Comparison of ENCODE assay signal across 17 mouse cellular contexts in the genomic region with DNA sequence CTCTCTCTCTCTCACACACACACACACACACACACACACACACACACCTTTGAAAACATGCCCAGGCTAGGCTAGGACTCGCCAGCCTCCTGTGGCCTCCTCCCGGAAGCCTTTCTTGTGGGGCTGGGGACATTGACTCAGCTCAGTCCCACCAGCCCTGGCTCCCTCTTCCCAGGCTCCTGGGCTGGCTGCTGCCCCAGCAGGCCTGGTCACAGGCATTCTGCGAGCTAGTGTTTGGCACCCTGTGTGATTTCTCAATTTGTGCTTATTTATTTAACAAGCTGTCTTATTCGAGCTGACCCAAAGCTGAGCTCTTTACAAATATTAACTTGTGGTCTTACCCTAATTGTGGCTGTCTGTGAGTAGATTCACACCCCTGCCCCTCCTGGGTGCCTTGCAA.
DNase-seq lines count a peak whose midpoint lies in the region; ATAC-seq and TF ChIP-seq lines count a peak whose summit lies in the region.
"Had no signal": no experiment of that assay in that cellular context is flagged by ENCODE, and none has a peak within 500 bp of the region (broad histone marks: within the 10 kb centered on the region; RNA-seq: fewer than 3 reads in every experiment).

No protein-coding gene starts in this region.

- peaks cover 7% of the 10 kb centered on the region; the same call in 1 of the 2 replicates for H3K9me3 ChIP-seq in forebrain, embryonic 10.5 days
- no peaks in the 10 kb centered on the region; the same call in 1 of the 2 replicates for H3K9me3 ChIP-seq in forebrain, embryonic 11.5 days (ENCODE audit: control insufficient read depth, low read length)
- no peaks in the 10 kb centered on the region for H3K9me3 ChIP-seq in lung, postnatal 0 days (ENCODE audit: low read length)
- H3K9me3 ChIP-seq in kidney, embryonic 16.5 days (ENCODE audit: low read length), result no peaks in the 10 kb centered on the region
- H3K9me3 ChIP-seq: heart, embryonic 15.5 days; limb, embryonic 15.5 days; midbrain, embryonic 15.5 days; neural tube, embryonic 13.5 days had no signal

- no peak overlapping the region for H3K4me2 ChIP-seq in forebrain, embryonic 11.5 days (ENCODE audit: low read depth, low read length, severe bottlenecking)
- no peak overlapping the region for H3K4me2 ChIP-seq in lung, postnatal 0 days (replicated peaks; ENCODE audit: low read depth, low read length)
- peak overlapping the region; percentile 53 for H3K4me2 ChIP-seq in myocyte (ENCODE audit: low read depth)
- no peak overlapping the region for H3K4me2 ChIP-seq in kidney, embryonic 16.5 days (replicated peaks; ENCODE audit: low read depth, low read length)
- H3K4me2 ChIP-seq: heart, embryonic 15.5 days; limb, embryonic 15.5 days; midbrain, embryonic 15.5 days; neural tube, embryonic 13.5 days had no signal

- peaks cover 43% of the 10 kb centered on the region for H3K4me1 ChIP-seq in forebrain, embryonic 10.5 days
- peaks cover 4% of the 10 kb centered on the region for H3K4me1 ChIP-seq in forebrain, embryonic 11.5 days (replicated peaks; ENCODE audit: control insufficient read depth, insufficient read depth, low read length)
- peaks cover 8% of the 10 kb centered on the region; the same call in 1 of the 2 replicates for H3K4me1 ChIP-seq in lung, postnatal 0 days (ENCODE audit: insufficient read depth, low read depth, low read length)
- H3K4me1 ChIP-seq in embryonic fibroblast, embryonic 13.5 days (ENCODE audit: control insufficient read depth, insufficient read depth, low read length), result peaks cover 4% of the 10 kb centered on the region; the same call in 1 of the 2 replicates
- peaks cover 12% of the 10 kb centered on the region for H3K4me1 ChIP-seq in kidney, embryonic 16.5 days (ENCODE audit: insufficient read depth, low read length)

- H3K27ac ChIP-seq in forebrain, embryonic 10.5 days, result peak overlapping the region; percentile 72
- H3K27ac ChIP-seq in forebrain, embryonic 11.5 days (ENCODE audit: low read depth, low read length), result no peak overlapping the region
- no peak overlapping the region for H3K27ac ChIP-seq in lung, postnatal 0 days (ENCODE audit: low read length)
- H3K27ac ChIP-seq in embryonic fibroblast, embryonic 13.5 days (ENCODE audit: insufficient read depth, low read length), result peak overlapping the region; percentile 70
- H3K27ac ChIP-seq in kidney, embryonic 16.5 days (ENCODE audit: low read length), result no peak overlapping the region
- H3K27ac ChIP-seq: heart, embryonic 15.5 days; limb, embryonic 15.5 days; midbrain, embryonic 15.5 days; neural tube, embryonic 13.5 days had no signal

- TF ChIP-seq CTCF in lung, postnatal 0 days (IDR thresholded peaks at IDR 0.05), result no peak
- TF ChIP-seq CTCF in embryonic fibroblast, embryonic 13.5 days (IDR thresholded peaks at IDR 0.05; ENCODE audit: borderline replicate concordance, insufficient read depth, low read length), result no peak

- no peak for DNase-seq in forebrain, embryonic 10.5 days (ENCODE audit: extremely low spot score, low spot score)
- no peak for DNase-seq in forebrain, embryonic 11.5 days (ENCODE audit: low spot score)
- no peak for DNase-seq in lung, postnatal 0 days (ENCODE audit: low spot score)
- DNase-seq in lung, postnatal 10 days, result no peak
- DNase-seq in thymus, postnatal 14 days, result no peak
- DNase-seq: adrenal gland, adult 8-10 months; B cell, adult 2 months; cerebellum, adult 9-10 months; embryo, embryonic 11 days had no signal

- no peaks in the 10 kb centered on the region for H3K79me2 ChIP-seq in myocyte (ENCODE audit: control insufficient read depth, insufficient read depth)

- peaks cover 27% of the 10 kb centered on the region for H3K27me3 ChIP-seq in forebrain, embryonic 10.5 days (ENCODE audit: poor library complexity, severe bottlenecking)
- peaks cover under 1% of the 10 kb centered on the region; the same call in 1 of the 2 replicates for H3K27me3 ChIP-seq in forebrain, embryonic 11.5 days (ENCODE audit: control insufficient read depth, insufficient read depth, low read length)
- H3K27me3 ChIP-seq in lung, postnatal 0 days (replicated peaks; ENCODE audit: insufficient read depth, low read length), result no peaks in the 10 kb centered on the region
- no peaks in the 10 kb centered on the region for H3K27me3 ChIP-seq in myocyte (ENCODE audit: control insufficient read depth, insufficient read depth, insufficient read length)
- H3K27me3 ChIP-seq in kidney, embryonic 16.5 days (ENCODE audit: insufficient read depth, low read length), result no peaks in the 10 kb centered on the region
- H3K27me3 ChIP-seq: midbrain, embryonic 15.5 days had no signal

- peaks cover 25% of the 10 kb centered on the region for H3K36me3 ChIP-seq in forebrain, embryonic 10.5 days (replicated peaks)
- H3K36me3 ChIP-seq in forebrain, embryonic 11.5 days (ENCODE audit: control insufficient read depth, insufficient read depth, low read length), result no peaks in the 10 kb centered on the region
- H3K36me3 ChIP-seq in lung, postnatal 0 days (ENCODE audit: insufficient read depth, low read length), result no peaks in the 10 kb centered on the region
- H3K36me3 ChIP-seq in myocyte (ENCODE audit: control insufficient read depth, insufficient read depth), result no peaks in the 10 kb centered on the region
- no peaks in the 10 kb centered on the region for H3K36me3 ChIP-seq in kidney, embryonic 16.5 days (ENCODE audit: insufficient read depth, low read length)
- H3K36me3 ChIP-seq: heart, embryonic 15.5 days; limb, embryonic 15.5 days; midbrain, embryonic 15.5 days; neural tube, embryonic 13.5 days had no signal

- 76% methylated on average over 4 of the region's 4 CpGs for WGBS in forebrain, embryonic 10.5 days
- 67% methylated on average over 4 of the region's 4 CpGs for WGBS in forebrain, embryonic 11.5 days
- 20% methylated on average over 4 of the region's 4 CpGs for WGBS in lung, postnatal 0 days
- 67% methylated on average over 4 of the region's 4 CpGs for WGBS in kidney, embryonic 16.5 days

- TF ChIP-seq POLR2A in embryonic fibroblast, embryonic 13.5 days (IDR thresholded peaks at IDR 0.05; ENCODE audit: low read depth, low read length), result no peak
- TF ChIP-seq POLR2A in myocyte (IDR thresholded peaks at IDR 0.05; ENCODE audit: insufficient read length, low read depth), result no peak

- H3K9ac ChIP-seq in forebrain, embryonic 11.5 days (ENCODE audit: low read length), result no peak overlapping the region
- H3K9ac ChIP-seq in lung, postnatal 0 days (replicated peaks; ENCODE audit: low read depth), result no peak overlapping the region
- no peak overlapping the region for H3K9ac ChIP-seq in kidney, embryonic 16.5 days (replicated peaks; ENCODE audit: low read length)
- H3K9ac ChIP-seq: heart, embryonic 15.5 days; limb, embryonic 15.5 days; midbrain, embryonic 15.5 days; neural tube, embryonic 13.5 days had no signal

- no peak overlapping the region for H3K4me3 ChIP-seq in forebrain, embryonic 10.5 days
- no peak overlapping the region for H3K4me3 ChIP-seq in forebrain, embryonic 11.5 days (ENCODE audit: low read depth, low read length)
- no peak overlapping the region for H3K4me3 ChIP-seq in lung, postnatal 0 days (ENCODE audit: low read depth, low read length)
- no peak overlapping the region for H3K4me3 ChIP-seq in embryonic fibroblast, embryonic 13.5 days (ENCODE audit: insufficient read depth, low read length)
- H3K4me3 ChIP-seq in myocyte, result no peak overlapping the region
- no peak overlapping the region for H3K4me3 ChIP-seq in kidney, embryonic 16.5 days (ENCODE audit: low read length)
- H3K4me3 ChIP-seq: heart, embryonic 15.5 days; limb, embryonic 15.5 days; midbrain, embryonic 15.5 days; neural tube, embryonic 13.5 days had no signal

- H3ac ChIP-seq in myocyte (ENCODE audit: control insufficient read depth, insufficient read length), result no peak overlapping the region

- no peak for TF ChIP-seq EP300 in lung, postnatal 0 days (IDR thresholded peaks at IDR 0.05)

- no peak for ATAC-seq in forebrain, embryonic 11.5 days (replicated peaks; ENCODE audit: low FRiP score)
- ATAC-seq in lung, postnatal 0 days, result 0 out of 2 replicates have a peak, but pooled peaks have one; percentile 18
- ATAC-seq in kidney, embryonic 16.5 days (ENCODE audit: low FRiP score, low TSS enrichment), result no peak
- ATAC-seq: intestine, embryonic 16.5 days had no signal

TF ChIP-seq in myocyte, 11 proteins besides CTCF, POLR2A, EP300 and RAD21:
- TF ChIP-seq E2F4 (IDR thresholded peaks at IDR 0.05; ENCODE audit: insufficient read depth) (no peak), REST (IDR thresholded peaks at IDR 0.05; ENCODE audit: insufficient read depth, insufficient read length) (no peak), MYOD1 (IDR thresholded peaks at IDR 0.05; ENCODE audit: control insufficient read depth in 1 of 3, insufficient read length in 2 of 3, low read depth in 2 of 3) (no peak), MYOG (IDR thresholded peaks at IDR 0.05; ENCODE audit: control insufficient read depth in 1 of 3, insufficient read depth in 1 of 3, insufficient read length in 2 of 3, low read depth in 2 of 3) (no peak), TCF3 (IDR thresholded peaks at IDR 0.05; ENCODE audit: insufficient read length, low read depth) (no peak), USF1 (IDR thresholded peaks at IDR 0.05; ENCODE audit: low read depth) (no peak), CEBPB (IDR thresholded peaks at IDR 0.05; ENCODE audit: insufficient read depth, poor library complexity, severe bottlenecking) (no peak), TCF12 (IDR thresholded peaks at IDR 0.05; ENCODE audit: insufficient read depth, poor library complexity, severe bottlenecking) (no peak), POLR2AphosphoS2 (IDR thresholded peaks at IDR 0.05; ENCODE audit: insufficient read length, low read depth) (no peak), SRF (IDR thresholded peaks at IDR 0.05; ENCODE audit: control insufficient read depth, insufficient read length, low read depth) (no peak), MAX (IDR thresholded peaks at IDR 0.05; ENCODE audit: low read depth) (no peak)

Comparison
In these comparisons a context has a peak if more than half of its experiments do, and no peak if none do; other contexts are left out.
1. H3K27ac ChIP-seq: peak in forebrain, embryonic 10.5 days (single experiment) and embryonic fibroblast, embryonic 13.5 days (single experiment); none in forebrain, embryonic 11.5 days (single experiment), lung, postnatal 0 days (single experiment) and kidney, embryonic 16.5 days (single experiment).